Mouse (Mus musculus): Measurements from ENCODE around the gene Slc8b1. TPM values are rescaled to one million over a fixed set of nuclear protein-coding genes. Genes with fewer than 3 reads are reported as not detected.

Slc8b1 gene
- total and polyA plus RNA-seq, 3 experiments, result 3.2 to 5.8 (median 5.1) TPM

DNA sequence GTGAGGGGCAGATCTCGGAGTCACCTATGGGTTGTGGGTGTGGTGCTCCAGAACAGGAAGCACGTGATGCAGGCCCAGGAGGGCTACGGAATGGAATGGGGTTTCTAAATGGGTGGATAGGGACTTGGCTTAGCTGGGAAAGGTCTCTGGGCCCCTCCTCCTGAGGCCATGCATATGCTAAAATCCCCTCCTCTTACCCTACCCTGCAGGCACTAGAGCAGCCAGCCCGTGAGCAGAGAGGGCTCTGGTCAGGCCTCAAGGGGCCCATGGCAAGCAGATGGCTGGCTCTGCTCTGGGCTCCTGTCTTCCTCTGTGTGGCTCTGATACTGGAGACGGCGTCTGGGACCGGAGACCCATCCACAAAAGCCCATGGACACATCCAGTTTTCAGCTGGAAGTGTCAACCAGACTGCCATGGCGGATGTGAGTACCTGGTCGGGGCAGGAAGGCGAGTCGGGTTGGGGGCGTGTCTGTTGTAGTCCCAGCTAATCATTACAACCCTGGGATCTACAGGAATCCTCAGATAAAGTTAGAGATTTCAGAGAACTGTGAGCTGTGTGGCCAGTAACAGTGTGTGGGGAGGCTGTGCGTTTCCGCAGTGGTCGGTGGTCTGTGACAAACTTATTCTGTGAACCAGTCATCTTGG lies 2.1 kb downstream of the Slc8b1 start:
- Histone ChIP-seq H3K9me3 (replicated peaks; ENCODE audit: low read length) (peaks cover 5% of the 10 kb centered on the region), H3K27me3 (replicated peaks) (peaks cover 2% of the 10 kb centered on the region), H3K27ac (ENCODE audit: insufficient read depth, low read depth) (no peak overlapping the region), H3K79me2 (replicated peaks; ENCODE audit: control insufficient read depth, extremely low read depth, insufficient read depth, poor library complexity, severe bottlenecking) (no peaks in the 10 kb centered on the region), H3K4me2 (ENCODE audit: insufficient read depth, low read depth, poor library complexity, severe bottlenecking) (no peak overlapping the region), H3K9ac (ENCODE audit: insufficient read depth, low read depth) (no peak overlapping the region), H3K4me1 (ENCODE audit: control insufficient read depth in 1 of 2, insufficient read depth in 2 of 2) (peaks cover 26 to 73% of the 10 kb centered on the region in 2 experiments), H3K4me3 (replicated peaks in 1 of 3; ENCODE audit: low read depth in 2 of 3, low read length in 2 of 3, poor library complexity in 1 of 3) (no peak overlapping the region), H3K36me3 (replicated peaks in 1 of 2; ENCODE audit: control insufficient read depth in 1 of 2, insufficient read depth in 1 of 2, low read length in 1 of 2) (peaks cover 0 to 16% of the 10 kb centered on the region in 2 experiments)
- in situ Hi-C loops (cut with MboI; ENCODE audit: low pct_ligation_motif_present, low pct_unique_long_range_greater_than_20kb, low sequenced_read_pairs), result loop anchor here (25.0 kb wide), 1 partner anchor 199 kb away; the partner anchor contains the start of gene Dtx1
- DNase-seq (ENCODE audit: extremely low read depth), result no peak
- dilution Hi-C loops (cut with MboI; ENCODE audit: extremely low pct_ligation_motif_present, extremely low pct_unique_long_range_greater_than_20kb, low sequenced_read_pairs), result no loop called here
- no peak for TF ChIP-seq POLR2AphosphoS2 (IDR thresholded peaks at IDR 0.05; ENCODE audit: low read depth, low read length)
- TF ChIP-seq JUND (conservative IDR thresholded peaks at IDR 0.05; ENCODE audit: low read depth, low read length), result no peak
- no peak for TF ChIP-seq NELFE (IDR thresholded peaks at IDR 0.05; ENCODE audit: low read depth, low read length)
- no peak for TF ChIP-seq RCOR1 (conservative IDR thresholded peaks at IDR 0.05; ENCODE audit: low read depth, low read length)
- no peak for TF ChIP-seq SIN3A (IDR thresholded peaks at IDR 0.05; ENCODE audit: low read length)
- no peak for TF ChIP-seq MAX (IDR thresholded peaks at IDR 0.05; ENCODE audit: low read length)
- TF ChIP-seq RAD21 (IDR thresholded peaks at IDR 0.05; ENCODE audit: low read depth, low read length), result no peak
- no peak for TF ChIP-seq ZC3H11A (IDR thresholded peaks at IDR 0.05; ENCODE audit: low read depth, low read length)
- no peak for TF ChIP-seq IRF4 (IDR thresholded peaks at IDR 0.05; ENCODE audit: low read depth, low read length)
- TF ChIP-seq ZNF384 (IDR thresholded peaks at IDR 0.05; ENCODE audit: low read depth, low read length), result no peak
- no peak for TF ChIP-seq ZMIZ1 (IDR thresholded peaks at IDR 0.05; ENCODE audit: low read depth, low read length)
- TF ChIP-seq BHLHE40 (IDR thresholded peaks at IDR 0.05; ENCODE audit: low read depth, low read length), result no peak
- no peak for TF ChIP-seq ELF1 (IDR thresholded peaks at IDR 0.05; ENCODE audit: low read depth, low read length)

DNA sequence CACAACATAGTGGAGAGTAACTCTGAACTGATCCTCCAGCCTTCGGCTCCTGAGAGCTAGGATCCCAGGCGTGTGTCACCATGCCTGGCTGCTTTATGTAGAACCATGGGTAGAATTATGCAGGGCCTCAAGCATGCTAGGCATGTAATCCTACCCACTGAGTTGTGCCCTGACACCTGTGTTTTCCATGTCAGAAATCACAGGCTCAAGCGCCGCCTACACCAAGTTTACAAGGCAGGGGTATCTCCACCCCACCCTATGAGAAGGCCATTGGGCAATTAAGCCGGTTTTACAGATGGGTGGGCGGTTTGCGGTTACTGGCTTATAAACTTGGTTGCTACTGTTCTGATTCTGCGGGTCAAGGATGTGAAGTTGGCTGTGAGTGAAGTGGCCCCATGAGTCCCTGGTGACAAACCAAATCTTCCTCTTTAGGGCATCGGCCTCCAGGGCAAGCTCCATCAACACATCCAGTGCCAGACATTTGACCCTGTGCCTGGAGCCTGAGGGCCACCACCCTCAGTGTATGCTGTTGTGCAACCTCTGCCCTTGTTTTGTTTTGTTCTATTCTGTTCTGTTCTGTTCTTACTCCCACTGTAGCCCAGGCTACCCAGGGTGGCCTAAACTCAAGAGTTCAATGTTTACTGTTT lies 3.2 kb downstream of the Slc8b1 start:
- dilution Hi-C loops (cut with MboI; ENCODE audit: extremely low pct_ligation_motif_present, extremely low pct_unique_long_range_greater_than_20kb, low sequenced_read_pairs) (no loop called here), in situ Hi-C loops (cut with MboI; ENCODE audit: low pct_ligation_motif_present, low pct_unique_long_range_greater_than_20kb, low sequenced_read_pairs) (loop anchor here (25.0 kb wide), 1 partner anchor 198 kb away; the partner anchor contains the start of gene Dtx1)
- Histone ChIP-seq H3K4me1 (ENCODE audit: control insufficient read depth in 1 of 2, insufficient read depth in 2 of 2) (peaks cover 26 to 75% of the 10 kb centered on the region in 2 experiments), H3K27me3 (replicated peaks) (no peaks in the 10 kb centered on the region), H3K36me3 (replicated peaks in 1 of 2; ENCODE audit: control insufficient read depth in 1 of 2, insufficient read depth in 1 of 2, low read length in 1 of 2) (peaks cover 0 to 16% of the 10 kb centered on the region in 2 experiments), H3K79me2 (replicated peaks; ENCODE audit: control insufficient read depth, extremely low read depth, insufficient read depth, poor library complexity, severe bottlenecking) (no peaks in the 10 kb centered on the region), H3K9me3 (replicated peaks; ENCODE audit: low read length) (peaks cover 4% of the 10 kb centered on the region), H3K4me3 (replicated peaks in 1 of 3; ENCODE audit: low read depth in 2 of 3, low read length in 2 of 3, poor library complexity in 1 of 3) (no peak overlapping the region), H3K9ac (ENCODE audit: insufficient read depth, low read depth) (no peak overlapping the region), H3K27ac (ENCODE audit: insufficient read depth, low read depth) (no peak overlapping the region), H3K4me2 (ENCODE audit: insufficient read depth, low read depth, poor library complexity, severe bottlenecking) (no peak overlapping the region)
- TF ChIP-seq USF2 (conservative IDR thresholded peaks at IDR 0.05; ENCODE audit: low read depth, low read length) (no peak), SIN3A (IDR thresholded peaks at IDR 0.05; ENCODE audit: low read length) (no peak), PAX5 (IDR thresholded peaks at IDR 0.05; ENCODE audit: low read length) (no peak), MAZ (IDR thresholded peaks at IDR 0.05; ENCODE audit: low read depth, low read length) (no peak), ZC3H11A (IDR thresholded peaks at IDR 0.05; ENCODE audit: low read depth, low read length) (no peak), CHD2 (IDR thresholded peaks at IDR 0.05; ENCODE audit: low read length) (no peak), CTCF (conservative IDR thresholded peaks at IDR 0.05 in 1 of 2, IDR thresholded peaks at IDR 0.05 in 1 of 2; ENCODE audit: low read depth in 2 of 2, low read length in 2 of 2) (no peak), GABPA (IDR thresholded peaks at IDR 0.05; ENCODE audit: insufficient replicate concordance, low read depth, low read length) (no peak)
- DNase-seq (ENCODE audit: extremely low read depth), result no peak
